Mouse (Mus musculus) left cerebral cortex, postnatal 4 days (tissue): ENCODE measurements around the gene Dgcr6. TPM values are rescaled to one million over a fixed set of nuclear protein-coding genes. Genes with fewer than 3 reads are reported as not detected.

Experiments used
- DNase-seq: peaks from one replicate; pipeline ENCODE4 v3.0.0-alpha.2; 2022
- intact Hi-C: fragments of 180-260 bp; cut with DNase I; formaldehyde crosslinking; loops from one replicate; pipeline ENCODE4 v1.15.1; 2025
- total RNA-seq, 2 experiments: library from RNA; stranded (reverse); gene quantifications; 2 replicates each; pipeline ENCODE4 v1.2.3; 2021

Gene Dgcr6
- total RNA-seq, 2 experiments from 2014 or later: 80.9 to 85.8 TPM

DNA sequence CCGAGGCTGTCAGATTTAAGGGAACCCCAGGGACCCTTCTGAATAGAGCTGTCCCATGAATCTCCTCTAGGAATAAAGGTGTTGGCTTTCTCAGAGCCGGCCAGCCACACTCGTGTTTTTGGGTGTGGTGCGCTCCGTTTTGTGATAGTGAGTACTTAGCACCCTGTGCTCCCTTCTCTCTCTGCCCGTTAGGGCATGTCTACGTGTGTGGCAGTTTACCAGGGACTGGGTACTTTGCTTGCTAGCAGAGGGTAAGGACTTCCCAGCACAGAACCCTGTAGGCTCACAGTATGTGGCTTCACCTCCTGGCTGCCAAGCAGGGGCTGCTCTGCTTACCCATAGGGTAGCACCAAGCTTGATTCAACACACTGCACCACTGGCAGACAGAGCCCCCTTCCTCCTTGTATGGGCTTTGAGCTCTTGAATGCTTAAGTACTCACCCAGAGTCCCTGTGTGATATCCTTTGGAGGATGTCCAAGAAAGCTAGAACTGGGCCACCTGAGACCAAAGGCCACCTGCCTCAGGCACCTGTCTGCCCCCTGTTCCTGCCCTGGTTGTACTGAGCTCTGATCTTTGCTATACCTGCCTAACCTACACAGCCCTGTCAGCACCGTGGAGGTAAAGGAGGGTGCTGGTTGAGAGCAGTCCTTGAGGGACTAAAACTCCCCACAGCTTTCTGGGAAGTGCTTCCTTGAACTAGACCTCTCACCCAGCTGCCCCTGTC, 16.2 kb downstream of the Dgcr6 start:
- DNase-seq: no peak
- intact Hi-C loops: no loop called here

DNA sequence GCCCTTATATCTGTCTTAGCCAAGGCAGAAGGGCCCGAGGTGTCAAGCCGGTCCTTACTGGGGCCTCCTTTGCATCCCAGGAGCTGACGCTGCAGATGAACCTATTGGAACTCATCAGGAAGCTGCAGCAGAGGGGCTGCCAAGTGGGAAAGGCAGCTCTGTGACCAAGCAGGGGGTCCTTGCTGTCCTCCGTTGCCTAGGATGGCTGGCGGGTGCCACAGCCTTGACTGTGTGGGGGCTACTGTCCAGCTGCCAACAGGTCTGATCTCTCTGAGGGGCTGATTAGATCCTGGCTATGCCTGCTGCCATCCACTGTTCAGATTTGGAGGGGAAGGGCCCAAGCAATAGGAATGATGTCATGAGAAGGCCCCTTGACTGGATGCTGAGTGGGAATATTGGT, 18.1 kb downstream of the Dgcr6 start:
- intact Hi-C loops: no loop called here

DNA sequence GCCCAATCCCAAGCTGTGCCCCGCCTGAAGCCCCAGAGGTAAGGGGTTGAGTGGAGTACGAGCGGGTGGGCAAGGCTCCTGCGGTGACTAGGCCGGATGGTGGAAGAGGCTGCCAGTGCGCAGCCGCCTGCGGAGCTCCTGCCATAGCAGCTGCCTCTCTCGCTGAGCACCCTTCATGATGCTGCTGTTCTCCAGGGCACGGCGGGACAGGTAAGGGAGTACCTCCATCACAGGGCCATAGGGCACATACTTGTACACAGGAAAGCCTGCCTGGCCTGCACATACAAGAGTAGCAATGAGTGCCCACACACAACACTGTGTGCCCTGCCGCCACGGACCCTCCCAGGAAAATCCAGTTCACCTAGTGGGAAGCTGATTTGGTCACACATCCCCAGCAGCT, 19.4 kb downstream of the Dgcr6 start:
- intact Hi-C loops: no loop called here
- DNase-seq: no peak

More for the DNA sequence above, 18.1 kb downstream of the Dgcr6 start:
- DNase-seq: no peak

GRCm38 (mm10) chr16:18073259-18073962, 20.8 kb downstream of the Dgcr6 start:
- DNase-seq: no peak
- intact Hi-C loops: no loop called here

- DNase-seq: no peak
- intact Hi-C loops: no loop called here
These were observed 22.0 kb downstream of the Dgcr6 start for GRCm38 (mm10) chr16:18074611-18075010.

GRCm38 (mm10) chr16:18075201-18075600, 22.5 kb downstream of the Dgcr6 start:
- DNase-seq: no peak
- intact Hi-C loops: no loop called here

DNA sequence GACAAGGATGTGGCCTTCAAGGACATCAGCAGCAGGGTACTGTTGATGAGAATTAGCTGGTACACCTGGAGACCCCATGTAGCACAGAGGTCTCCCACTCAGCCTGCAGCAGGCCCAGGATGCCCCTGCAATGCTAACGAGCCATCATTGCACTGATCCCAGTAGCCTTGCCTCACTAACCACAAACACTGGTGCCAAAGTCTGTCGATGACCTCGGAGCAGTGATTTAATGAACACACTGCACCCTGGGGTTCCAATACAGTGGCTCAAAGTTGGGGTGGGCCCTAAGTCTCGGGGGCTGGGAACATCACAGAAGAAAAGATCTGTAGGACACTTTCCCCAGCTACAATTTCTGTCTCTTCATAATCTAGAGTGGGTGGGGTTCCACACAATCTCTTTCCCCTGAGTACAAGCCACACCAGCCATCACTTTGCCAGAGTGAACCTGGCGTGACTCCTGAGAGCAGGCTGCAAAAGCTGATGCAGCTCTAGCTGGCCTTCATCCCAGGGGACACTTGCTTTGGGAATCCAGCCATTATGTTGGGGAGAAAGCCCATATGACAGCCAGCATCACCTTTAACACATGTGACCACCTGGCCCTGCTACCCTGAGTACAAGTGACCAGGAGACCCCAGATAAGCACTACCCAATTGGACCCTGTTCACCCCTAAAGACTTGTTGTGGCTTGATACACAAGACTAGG, 25.8 kb downstream of the Dgcr6 start:
- intact Hi-C loops: no loop called here
- no peak for DNase-seq

GRCm38 (mm10) chr16:18079300-18079699, 26.6 kb downstream of the Dgcr6 start:
- DNase-seq: no peak
- intact Hi-C loops: no loop called here

DNA sequence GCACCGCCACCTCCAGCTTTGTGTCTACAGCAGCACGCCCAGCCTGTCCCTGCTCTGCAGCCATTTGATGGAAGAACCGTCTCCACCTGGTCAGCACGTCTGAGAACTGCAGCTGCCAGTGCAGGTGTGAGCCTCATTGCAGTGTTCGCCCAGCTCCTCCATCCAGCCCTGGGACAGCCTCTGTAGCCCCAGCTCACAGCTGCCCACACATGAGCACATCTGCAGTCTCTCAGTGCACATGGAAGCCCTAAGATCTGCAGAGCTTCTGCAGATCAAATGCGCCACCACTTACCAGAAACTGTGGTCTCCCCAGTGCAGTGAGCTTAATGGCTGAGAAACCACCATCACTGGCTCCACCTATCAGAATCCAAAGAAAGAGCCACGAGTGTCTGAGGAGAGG, 27.5 kb downstream of the Dgcr6 start:
- intact Hi-C loops: no loop called here

GRCm38 (mm10) chr16:18081149-18081827, 28.6 kb downstream of the Dgcr6 start:
- intact Hi-C loops: no loop called here
- DNase-seq: no peak

More for the DNA sequence above, 27.5 kb downstream of the Dgcr6 start:
- DNase-seq: no peak

GRCm38 (mm10) chr16:18082291-18082690, 29.6 kb downstream of the Dgcr6 start:
- intact Hi-C loops: no loop called here
- DNase-seq: no peak

- intact Hi-C loops: no loop called here
- DNase-seq: peak; percentile 64
These were observed 30.7 kb downstream of the Dgcr6 start for GRCm38 (mm10) chr16:18083231-18083951.

GRCm38 (mm10) chr16:18084262-18084661, 31.6 kb downstream of the Dgcr6 start:
- intact Hi-C loops: no loop called here

GRCm38 (mm10) chr16:18087101-18087500, 34.4 kb downstream of the Dgcr6 start:
- no peak for DNase-seq
- intact Hi-C loops: no loop called here

More at GRCm38 (mm10) chr16:18084262-18084661, 31.6 kb downstream of the Dgcr6 start:
- no peak for DNase-seq

- no peak for DNase-seq
- intact Hi-C loops: no loop called here
These were observed 43.7 kb downstream of the Dgcr6 start for GRCm38 (mm10) chr16:18096348-18096747.

GRCm38 (mm10) chr16:18102816-18103215, 50.2 kb downstream of the Dgcr6 start:
- intact Hi-C loops: no loop called here

DNA sequence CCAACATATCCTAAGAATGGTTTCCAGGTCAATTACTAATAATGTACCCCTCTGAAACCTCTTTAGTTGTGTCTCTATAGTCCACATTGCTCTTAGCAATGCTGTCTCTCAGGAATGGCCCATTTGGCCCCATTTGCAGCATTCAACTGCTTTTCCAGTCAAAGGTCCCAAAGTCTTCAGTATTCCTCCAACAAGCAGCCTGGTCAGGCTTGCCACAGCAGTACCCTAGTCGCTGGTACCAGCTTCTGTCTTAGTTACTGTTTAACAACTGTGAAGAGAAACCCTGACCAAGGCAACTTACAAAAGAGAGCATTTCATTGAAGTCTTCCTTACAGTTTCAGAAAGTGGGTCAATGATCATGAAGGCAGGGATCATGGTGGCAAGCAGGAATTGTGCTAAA, 50.7 kb downstream of the Dgcr6 start:
- intact Hi-C loops: no loop called here
- no peak for DNase-seq

More at GRCm38 (mm10) chr16:18102816-18103215, 50.2 kb downstream of the Dgcr6 start:
- no peak for DNase-seq

GRCm38 (mm10) chr16:18103808-18104207, 51.1 kb downstream of the Dgcr6 start:
- intact Hi-C loops: no loop called here
- no peak for DNase-seq

GRCm38 (mm10) chr16:18108221-18108966, 55.7 kb downstream of the Dgcr6 start:
- intact Hi-C loops: loop anchor here (5.0 kb wide), 1 partner anchor 104 kb away; no protein-coding TSS in a partner anchor
- DNase-seq: peak; percentile 80

DNA sequence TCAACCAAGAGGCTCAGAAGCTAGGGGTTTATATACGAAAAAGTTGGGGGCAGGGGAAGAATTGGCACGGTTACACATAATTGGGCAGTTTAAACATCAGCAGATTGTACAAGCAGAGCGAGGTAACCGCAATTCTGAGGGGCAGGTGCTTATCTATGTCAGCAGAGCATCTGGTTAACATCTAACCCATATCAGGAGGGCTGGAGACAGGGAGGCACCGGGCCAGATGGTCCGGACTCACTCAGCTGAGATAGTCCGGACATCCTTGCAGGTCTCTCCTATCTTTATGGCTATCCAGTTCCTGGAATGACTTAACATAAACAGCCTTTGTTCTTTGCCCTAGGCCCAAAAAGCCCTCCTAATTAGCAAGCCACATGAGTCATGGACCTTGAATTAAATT, 58.4 kb downstream of the Dgcr6 start:
- DNase-seq: no peak
- intact Hi-C loops: no loop called here
